Mouse (Mus musculus) cerebellum, postnatal 4 days (tissue): ENCODE measurements around the gene Vmn1r209.
"Not testable (repeated sequence)": the region's sequence is repeated elsewhere in the genome, so short reads cannot be mapped to it uniquely, and the experiment has no call there.

Source experiments
- DNase-seq, 2 experiments: peaks; one replicate each; pipeline ENCODE4 v3.0.0; 2022; ENCODE audit warnings: low spot score in 2 of 2, mixed read lengths in 1 of 2

Gene Vmn1r209

GRCm38 (mm10) chr13:22809582-22809981 lies at the start of gene Vmn1r209:
TSS of gene Vmn1r209 (minus strand) at chr13:22809682.
- not testable (repeated sequence) for DNase-seq

GRCm38 (mm10) chr13:22857461-22857860 lies 48.0 kb upstream of the Vmn1r209 start, which contains the start of gene Vmn1r211:
TSS of gene Vmn1r211 (minus strand) at chr13:22857561.
- no peak for DNase-seq

GRCm38 (mm10) chr13:22854760-22855159 lies 45.3 kb upstream of the Vmn1r209 start:
- DNase-seq: no peak

GRCm38 (mm10) chr13:22846798-22847197 lies 37.3 kb upstream of the Vmn1r209 start:
- no peak for DNase-seq

- DNase-seq: not testable (repeated sequence)
Observed at GRCm38 (mm10) chr13:22844304-22844703, 34.8 kb upstream of the Vmn1r209 start.

- DNase-seq: no peak
Observed at GRCm38 (mm10) chr13:22831248-22831647, 21.8 kb upstream of the Vmn1r209 start, which contains the start of gene Vmn1r210. TSS of gene Vmn1r210 (minus strand) at chr13:22831348.

- not testable (repeated sequence) for DNase-seq
Observed at GRCm38 (mm10) chr13:22829395-22829794, 19.9 kb upstream of the Vmn1r209 start.

GRCm38 (mm10) chr13:22821601-22822000 lies 12.1 kb upstream of the Vmn1r209 start:
- DNase-seq: not testable (repeated sequence)

- DNase-seq: not testable (repeated sequence)
Observed at GRCm38 (mm10) chr13:22788096-22788495, 21.4 kb downstream of the Vmn1r209 start.

- DNase-seq: not testable (repeated sequence)
Observed at GRCm38 (mm10) chr13:22784159-22784558, 25.3 kb downstream of the Vmn1r209 start.

GRCm38 (mm10) chr13:22777300-22777699 lies 32.2 kb downstream of the Vmn1r209 start, which contains the start of gene Vmn1r208:
TSS of gene Vmn1r208 (minus strand) at chr13:22777400.
- DNase-seq: not testable (repeated sequence)

GRCm38 (mm10) chr13:22771592-22771991 lies 37.9 kb downstream of the Vmn1r209 start:
- not testable (repeated sequence) for DNase-seq
